Mouse (Mus musculus): ENCODE data around the gene Fignl2. TPM values are rescaled to one million over a fixed set of nuclear protein-coding genes. Genes with fewer than 3 reads are reported as not detected.
A peak's percentile ranks its signal among the peaks of the same experiment; 100 is the strongest.
"Not testable (repeated sequence)": the region's sequence is repeated elsewhere in the genome, so short reads cannot be mapped to it uniquely, and the experiment has no call there.

Fignl2 gene
- total RNA-seq (2021) = 1 to 10 TPM in 1 of 2 experiments, under 1 TPM in 1; 0.70 to 1.0 TPM

DNA sequence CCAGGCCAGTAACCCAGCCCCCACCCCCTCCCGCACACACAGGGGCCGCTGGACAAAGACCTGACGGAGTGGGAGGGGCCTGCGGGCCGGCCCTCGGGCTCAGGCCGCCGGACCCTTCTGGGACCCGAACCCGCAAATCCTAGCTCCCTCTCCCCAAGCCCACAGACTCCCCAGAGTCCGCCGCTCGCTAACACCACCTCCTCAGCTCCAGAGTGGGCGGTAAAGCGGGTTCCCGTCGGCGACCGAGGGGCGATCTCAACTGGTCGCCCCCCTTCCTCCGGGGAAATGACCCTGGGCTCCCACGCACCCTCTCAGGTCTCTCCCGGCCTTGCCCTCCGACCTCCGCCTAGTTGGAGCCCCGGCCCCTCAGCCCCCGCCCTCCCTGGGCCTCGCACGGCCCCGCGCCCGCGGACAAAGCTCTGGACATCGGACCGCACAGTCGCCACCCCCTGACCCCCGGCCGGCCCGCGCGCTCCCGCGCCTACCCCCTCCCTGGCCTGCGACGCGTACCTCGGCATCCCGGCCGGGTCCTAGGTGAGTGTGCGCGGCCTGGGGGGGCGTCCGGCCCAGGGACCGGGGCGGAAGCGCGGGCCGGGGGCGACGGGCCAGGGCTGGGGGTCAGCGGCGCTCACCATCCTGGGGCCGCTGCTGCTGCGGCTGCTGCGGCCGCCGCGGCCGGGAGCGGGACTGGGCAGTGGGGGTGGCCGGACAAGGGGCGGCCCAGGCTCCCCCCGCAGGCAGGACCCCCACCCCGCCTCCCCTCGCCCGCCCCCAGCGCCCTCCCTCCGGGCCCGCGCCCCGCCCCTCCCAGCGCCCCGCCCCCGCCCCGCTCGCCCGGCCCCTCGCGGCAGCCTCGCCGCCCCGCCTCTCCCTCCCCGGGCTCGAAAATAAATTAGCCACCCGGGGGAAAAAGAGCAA lies at the start of gene Fignl2:
Fignl2 (minus strand) TSS at position 755 of the 918 bp plus-strand sequence.
- intact Hi-C loops (cut with DNase I) = no loop called here
- DNase-seq = peak; percentile 34

DNA sequence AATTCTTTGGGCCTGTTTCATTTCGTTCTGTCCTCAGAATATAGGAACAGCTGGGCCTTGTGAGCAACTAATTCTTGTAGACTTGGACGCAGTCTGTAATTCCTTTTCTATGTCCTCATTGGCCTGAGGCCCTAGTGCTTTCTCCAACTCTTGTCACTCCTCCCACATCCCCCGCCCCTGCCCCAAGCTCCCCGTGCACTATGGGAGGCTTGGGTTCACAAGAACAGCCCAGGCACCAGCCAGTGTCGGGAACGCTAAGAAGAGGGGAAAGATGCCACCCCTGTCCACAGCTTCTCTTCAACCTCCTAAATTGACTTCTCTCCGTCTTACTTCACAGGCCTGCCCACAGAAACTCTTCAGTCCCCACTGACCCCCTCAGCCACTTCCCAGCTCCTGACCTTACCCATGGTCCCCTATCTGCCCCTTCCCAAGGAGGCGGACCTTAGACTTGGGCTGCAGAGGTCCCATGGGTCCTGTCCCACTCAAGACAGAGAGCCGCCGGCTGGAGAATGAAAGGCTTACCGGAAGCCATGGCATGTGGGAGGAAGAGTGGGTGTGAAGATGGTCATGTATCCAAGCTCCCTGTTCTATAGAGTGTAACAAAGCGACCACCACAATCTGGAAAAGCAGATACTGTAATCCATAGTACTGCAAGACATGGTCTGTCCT lies 48.6 kb upstream of the Fignl2 start:
- DNase-seq = no peak
- intact Hi-C loops (cut with DNase I) = no loop called here

DNA sequence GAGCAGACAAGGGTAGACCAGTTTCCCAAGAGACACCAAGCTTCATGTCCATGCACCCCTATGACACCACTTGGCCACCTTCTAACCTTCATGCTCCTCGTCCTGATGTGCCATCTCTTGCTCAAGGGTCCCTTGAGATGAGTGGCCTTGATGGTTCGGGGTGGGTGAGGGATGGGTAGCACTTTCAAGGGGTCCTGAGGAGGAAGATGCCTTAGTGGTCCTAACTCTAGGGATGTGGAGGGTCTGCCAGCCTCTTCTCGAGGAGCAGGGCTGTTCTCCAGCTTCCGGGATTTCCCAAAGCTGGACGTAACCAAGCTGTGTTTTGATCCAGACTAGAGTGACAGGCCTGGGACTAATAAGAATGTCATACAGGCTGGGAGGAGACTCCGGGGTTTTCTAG lies 47.2 kb upstream of the Fignl2 start:
- no peak for DNase-seq
- intact Hi-C loops (cut with DNase I) = no loop called here

DNA sequence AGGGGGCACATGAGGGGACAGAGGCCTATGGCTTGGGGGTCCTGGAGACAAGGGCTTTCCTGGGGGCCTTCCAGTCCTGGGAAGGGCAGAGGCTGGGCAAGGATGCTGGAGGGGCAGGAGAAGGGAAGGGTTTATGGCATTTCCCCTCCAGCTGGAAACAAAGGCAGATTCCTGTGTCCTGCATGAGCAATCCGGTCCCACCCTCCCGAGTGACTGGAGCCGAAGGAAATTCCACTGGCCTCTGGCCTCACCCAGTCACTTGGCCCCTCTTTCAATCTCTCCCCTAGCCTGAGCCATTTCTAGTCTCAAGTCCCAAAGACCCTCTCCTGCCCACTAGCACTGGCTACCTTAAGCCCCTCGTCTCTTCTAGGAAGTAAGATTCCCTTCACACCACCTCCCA lies 44.8 kb upstream of the Fignl2 start:
- intact Hi-C loops (cut with DNase I) = no loop called here
- no peak for DNase-seq

DNA sequence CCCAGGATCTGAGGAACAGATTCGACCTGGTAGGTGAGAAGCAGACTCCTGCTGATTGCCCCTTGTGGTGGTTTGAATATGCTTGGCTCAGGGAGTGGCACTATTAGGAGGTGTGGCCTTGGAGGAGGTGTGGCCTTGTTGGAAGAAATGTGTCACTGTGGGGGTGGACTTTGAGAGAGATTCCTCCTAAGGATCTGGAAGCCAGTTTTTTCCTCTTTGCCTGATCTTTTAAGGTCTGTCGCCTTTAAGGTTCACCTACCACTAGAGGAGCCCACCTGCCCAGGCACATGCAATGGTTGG lies 43.9 kb upstream of the Fignl2 start:
- intact Hi-C loops (cut with DNase I) = no loop called here
- no peak for DNase-seq

DNA sequence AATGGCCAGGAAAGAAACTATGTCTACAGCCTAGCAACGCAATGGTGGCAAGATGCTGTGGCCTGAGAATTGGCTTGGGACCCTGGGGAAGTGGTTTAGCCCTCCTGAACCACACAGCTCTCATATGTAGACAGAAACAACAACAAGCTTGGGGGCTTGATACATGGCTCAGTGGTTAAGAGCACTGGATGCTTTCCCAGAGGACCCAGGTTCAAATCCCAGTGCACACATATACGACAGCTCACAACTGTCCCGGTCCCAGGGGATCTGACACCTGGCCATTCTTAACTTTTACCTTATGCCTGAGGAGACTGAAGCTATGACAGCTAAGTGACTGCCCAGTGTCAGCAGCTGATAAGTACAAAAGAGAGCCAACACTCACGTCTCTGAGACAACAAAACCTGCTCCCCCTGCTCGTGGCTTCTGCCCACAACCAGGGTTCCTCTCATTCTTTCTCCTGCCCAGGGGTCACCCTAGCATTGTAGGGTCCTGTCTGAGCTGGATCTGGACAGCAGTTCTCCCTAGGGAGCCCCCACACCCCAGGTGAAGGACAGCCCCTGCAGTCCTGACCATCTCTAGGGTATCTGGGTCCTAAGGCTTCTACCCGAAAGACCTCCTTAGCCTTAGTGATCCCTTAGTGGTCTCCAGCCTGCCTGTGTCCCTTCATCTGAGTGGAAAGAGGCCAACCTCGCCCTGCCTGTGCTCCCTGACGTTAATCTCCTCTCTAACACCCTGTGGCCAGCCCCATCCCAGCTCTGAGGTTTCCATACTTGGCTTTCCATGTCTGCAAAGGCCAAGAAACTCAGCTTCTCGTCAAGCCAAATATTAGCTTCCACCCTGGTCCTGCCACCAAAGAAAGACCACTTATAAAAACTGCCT lies 43.3 kb upstream of the Fignl2 start:
- intact Hi-C loops (cut with DNase I) = no loop called here
- no peak for DNase-seq

DNA sequence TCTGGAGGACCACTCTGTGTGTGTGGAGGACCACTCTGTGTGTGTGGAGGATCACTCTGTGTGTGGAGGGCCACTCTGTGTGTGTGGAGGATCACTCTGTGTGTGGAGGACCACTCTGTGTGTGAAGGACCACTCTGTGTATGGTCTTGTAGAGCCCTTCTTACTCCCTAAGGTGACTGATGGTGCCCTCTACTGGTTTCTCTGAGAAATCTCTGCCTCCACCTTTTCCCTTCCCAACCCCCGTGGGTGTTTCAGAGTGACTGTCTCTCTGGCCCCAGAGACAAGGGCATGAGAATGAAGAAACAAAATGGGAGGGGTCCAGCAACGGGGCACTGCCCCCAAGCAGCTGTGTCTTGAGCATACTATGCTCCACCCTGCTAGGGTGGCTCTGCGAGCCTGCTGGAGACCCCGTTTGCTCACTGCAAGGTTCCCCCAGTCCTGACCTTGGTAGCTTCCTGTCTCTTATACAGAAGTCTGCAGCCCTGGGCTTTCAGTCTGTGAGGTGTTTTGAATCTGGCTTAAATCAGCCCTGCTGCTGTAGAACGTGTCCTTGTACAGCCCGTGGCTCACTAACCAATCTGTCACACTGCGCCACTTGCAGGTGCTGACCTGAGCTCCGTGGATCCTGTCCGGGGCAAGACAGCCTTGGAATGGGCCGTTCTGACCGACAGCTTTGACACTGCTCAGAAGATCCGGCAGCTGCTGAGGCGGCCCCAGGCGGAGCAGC lies 40.2 kb upstream of the Fignl2 start:
- intact Hi-C loops (cut with DNase I) = no loop called here
- no peak for DNase-seq

DNA sequence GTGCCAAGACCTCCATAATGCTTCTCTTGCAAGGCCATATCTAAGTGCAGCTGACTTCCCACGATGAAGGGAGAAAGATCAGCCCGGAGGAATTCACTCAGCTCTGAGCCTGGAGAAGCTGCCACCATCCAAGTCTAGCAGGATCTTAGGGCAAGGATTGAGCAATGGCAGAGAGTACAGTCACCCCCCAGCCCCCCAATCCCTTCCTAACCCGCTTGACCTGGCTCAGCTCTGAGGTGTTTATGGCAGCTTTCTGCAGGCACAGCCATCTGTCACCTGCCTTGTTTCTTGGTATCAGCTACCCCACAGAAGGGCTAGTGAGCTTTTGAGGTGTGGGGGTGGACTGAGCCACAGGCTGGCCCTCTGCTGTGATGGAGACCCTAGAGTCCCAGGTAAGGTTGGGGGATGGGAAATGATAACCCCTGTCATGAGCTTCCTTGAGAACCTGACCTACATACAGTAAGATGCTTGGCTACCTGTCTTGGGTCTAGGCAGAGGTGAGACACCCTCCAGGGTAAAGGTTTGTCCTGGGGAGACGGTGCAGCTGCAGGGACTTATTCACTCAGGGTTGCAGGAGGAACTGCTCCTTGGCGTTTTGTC lies 37.2 kb upstream of the Fignl2 start, which contains the start of gene Ankrd33:
Ankrd33 (plus strand) TSS at position 245 of the 600 bp plus-strand sequence.
- intact Hi-C loops (cut with DNase I) = no loop called here

DNA sequence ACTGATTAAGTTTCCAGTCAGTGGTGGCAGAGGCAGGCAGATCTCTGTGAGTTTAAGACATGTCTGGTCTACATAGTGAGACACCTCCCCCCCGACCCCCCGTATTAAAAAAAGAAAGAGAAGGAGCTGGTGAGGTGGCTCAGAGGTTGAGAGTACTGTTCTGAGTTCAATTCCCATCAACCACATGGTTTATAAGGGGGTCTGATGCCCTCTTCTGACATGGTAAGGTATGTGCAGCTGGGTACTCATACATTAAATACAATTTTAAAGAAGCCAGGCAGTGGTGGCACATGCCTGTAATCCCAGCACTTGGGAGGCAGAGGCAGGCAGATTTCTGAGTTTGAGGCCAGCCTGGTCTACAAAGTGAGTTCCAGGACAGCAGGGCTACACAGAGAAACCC lies 35.4 kb upstream of the Fignl2 start:
- DNase-seq; intact Hi-C loops (cut with DNase I): not testable (repeated sequence)

More for the DNA sequence above, 37.2 kb upstream of the Fignl2 start, which contains the start of gene Ankrd33:
- no peak for DNase-seq

DNA sequence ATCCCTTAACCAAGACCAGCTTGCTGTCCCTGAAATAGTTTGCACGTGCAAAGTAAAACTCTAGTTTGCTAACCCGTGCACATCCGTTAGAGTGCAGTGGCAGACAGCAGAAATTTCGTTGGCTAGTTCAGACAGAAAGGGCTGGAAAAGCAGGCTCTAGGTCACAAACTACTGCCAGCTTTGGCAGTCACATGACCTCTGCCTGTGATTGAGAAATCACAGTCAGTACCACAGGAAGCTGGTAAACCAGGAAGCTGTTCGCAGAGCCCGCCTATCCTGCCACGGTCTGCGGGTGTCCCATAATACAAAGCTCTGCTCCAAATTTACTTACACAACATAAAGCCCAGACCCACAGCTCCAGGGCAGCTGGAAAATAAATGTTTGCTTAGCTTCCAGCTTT lies 34.8 kb upstream of the Fignl2 start:
- DNase-seq = no peak
- intact Hi-C loops (cut with DNase I) = no loop called here

DNA sequence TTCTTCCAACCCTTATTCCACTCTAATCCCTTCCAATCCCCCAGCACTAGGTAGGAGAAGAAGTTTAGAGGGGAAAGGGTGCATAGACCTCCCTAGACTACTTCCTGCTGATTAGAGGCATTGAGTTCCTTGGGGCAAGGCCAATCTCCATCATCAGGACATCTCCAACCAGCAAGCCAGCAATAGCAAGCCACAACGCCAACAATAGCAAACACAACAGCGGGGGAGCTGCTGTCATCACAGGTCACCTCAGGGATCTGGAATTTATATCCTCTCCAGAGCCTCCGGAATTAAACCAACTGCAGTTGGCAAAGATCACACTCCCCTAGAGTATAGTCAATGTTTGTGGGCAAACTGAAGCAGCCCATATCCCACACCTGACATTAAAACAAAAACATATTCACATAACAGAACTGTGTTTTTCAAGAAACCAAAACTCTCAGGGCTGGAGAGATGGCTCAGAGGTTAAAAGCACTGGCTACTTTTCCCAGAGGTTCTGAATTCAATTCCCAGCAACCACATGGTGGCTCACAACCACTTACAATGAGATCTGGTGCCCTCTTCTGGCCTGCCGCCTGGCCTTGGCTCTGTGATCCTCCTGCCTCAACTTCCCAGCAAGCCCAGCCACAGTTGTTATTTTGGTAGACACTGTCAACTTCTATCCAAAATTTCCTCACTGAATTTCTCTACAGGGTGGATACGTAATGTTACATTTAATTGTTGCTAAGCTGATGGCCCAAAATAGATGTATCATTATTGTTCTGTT lies 29.7 kb upstream of the Fignl2 start:
- no peak for DNase-seq

DNA sequence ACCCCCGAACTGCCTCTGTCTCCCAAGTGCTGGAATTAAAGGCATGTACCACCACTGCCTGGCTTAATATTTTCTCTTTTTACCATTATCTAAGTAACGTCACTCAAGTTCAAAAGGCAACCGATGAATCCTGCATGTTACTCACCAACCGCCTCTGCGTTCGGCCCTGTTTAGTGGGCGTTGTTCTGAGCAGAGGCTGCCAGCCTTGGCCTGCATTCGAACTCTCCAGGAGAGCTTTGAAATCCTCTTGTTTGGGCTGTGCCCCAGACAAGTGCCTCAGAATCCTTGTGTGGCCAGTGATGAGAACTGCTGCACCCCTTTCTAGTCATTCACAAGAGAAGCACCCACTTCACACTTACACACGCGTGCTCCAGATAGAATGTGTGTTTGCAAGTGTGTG lies 27.6 kb upstream of the Fignl2 start:
- intact Hi-C loops (cut with DNase I) = no loop called here

More for the DNA sequence above, 29.7 kb upstream of the Fignl2 start:
- intact Hi-C loops (cut with DNase I) = no loop called here

DNA sequence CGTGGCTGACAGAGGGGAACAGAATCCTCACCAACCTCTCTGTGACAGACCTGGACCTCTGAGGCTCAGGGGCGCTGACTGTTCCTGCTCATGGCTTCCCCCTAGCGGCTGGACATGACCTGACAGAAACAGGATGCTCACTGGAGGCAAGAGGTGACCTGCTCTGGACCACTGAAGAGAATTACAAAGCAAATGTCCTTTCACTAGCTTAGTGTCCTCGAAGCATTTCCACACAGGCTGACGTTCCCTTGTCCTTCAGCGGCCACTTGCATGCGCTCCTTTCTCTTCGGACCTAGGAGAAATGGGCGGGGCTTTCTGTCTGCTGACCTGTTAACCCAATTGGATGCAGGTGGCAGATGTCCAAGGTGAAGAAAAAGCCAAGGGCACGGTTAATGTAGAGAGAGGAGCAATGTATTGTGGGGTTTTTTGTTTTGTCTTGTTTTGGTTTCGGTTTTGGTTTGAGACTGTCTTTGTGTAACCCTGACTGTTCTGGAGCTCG lies 27.2 kb upstream of the Fignl2 start:
- intact Hi-C loops (cut with DNase I) = no loop called here

More for the DNA sequence above, 27.6 kb upstream of the Fignl2 start:
- no peak for DNase-seq

DNA sequence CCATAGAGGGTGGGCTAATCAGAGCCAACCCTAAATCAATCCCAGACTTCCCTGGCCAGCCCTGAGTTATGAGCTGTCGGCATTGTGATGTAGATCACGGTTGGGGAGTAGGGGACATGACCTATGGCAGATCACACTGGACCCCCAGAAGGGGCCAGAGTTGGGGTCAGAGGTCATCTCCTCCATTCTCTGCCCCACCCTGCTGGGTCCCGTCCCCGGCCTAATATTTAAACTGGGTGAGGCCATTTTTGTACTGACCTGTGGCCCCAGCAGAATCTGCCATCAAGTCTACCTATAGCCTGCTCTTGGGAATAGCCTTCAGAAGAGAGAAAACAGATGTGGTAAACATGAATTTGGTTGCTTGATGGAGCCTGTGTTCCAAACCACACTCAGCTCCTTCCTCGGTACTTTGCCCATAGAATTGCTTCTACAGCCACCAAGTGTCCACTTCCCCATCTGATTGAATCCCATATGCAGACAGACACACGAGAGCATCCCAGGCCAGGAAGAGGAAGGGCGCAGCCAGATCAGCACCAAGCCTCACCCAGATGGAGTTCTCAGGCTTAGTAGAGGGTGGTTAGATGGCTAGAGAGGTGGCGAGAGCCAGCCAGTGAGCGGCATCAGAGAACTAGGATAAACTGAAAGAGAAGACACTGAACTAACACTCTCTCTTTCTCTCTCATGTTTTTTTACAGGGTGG lies 25.4 kb upstream of the Fignl2 start:
- no peak for DNase-seq
- intact Hi-C loops (cut with DNase I) = no loop called here

More for the DNA sequence above, 27.2 kb upstream of the Fignl2 start:
- peak; percentile 83 for DNase-seq

DNA sequence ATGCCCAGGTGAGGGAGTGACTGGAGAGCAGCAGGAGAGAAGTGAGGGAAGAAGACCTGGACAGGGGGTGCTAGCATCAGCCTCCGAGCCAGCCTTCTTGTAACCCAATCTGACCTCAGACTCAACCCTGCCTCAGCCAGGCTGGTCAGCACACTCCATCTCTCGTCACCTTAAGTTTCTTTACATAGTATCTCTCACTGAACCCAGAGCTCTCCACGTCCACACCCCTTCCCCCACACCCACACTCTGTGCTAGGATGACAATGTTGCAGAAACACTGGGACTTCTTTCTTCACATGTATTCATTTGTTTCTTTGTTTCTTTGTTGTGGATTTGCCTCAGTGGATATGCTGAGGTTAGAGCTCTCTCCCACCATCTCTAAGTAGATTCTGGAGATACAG lies 22.6 kb upstream of the Fignl2 start:
- intact Hi-C loops (cut with DNase I) = no loop called here
- DNase-seq = no peak

DNA sequence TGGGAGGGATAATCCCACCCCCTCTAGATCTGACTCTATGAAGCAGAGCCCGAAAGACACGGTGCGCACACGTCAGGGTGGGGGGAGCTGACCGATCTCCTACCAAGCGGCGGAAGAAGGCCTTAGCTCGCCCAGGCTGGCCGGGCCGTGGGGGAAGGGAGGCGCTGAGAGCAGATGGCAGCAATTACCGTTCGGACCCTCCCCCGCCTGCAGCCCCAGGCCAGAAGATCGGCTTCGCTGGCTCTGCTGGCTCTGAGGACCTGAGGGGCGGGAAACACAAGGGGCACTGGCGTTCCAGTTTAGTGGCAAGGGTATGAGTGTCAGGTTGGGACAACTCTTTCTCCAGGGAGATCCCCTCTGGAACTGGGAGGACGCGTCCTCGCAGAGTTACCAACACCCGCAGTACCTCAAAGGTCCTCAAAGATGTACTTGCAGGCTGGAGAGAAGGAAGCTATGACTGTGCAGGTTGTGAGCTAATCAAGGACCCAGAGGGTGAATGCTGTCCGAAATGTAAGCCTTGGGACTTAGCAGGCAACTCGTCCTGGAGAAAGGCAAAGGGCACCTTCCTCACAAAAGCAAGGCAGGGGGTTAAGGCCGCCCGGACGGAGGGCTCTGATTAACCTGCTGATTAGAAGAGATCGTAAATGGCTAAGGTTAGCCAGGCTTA lies 19.8 kb upstream of the Fignl2 start:
- intact Hi-C loops (cut with DNase I) = no loop called here
- peak; percentile 91 for DNase-seq

DNA sequence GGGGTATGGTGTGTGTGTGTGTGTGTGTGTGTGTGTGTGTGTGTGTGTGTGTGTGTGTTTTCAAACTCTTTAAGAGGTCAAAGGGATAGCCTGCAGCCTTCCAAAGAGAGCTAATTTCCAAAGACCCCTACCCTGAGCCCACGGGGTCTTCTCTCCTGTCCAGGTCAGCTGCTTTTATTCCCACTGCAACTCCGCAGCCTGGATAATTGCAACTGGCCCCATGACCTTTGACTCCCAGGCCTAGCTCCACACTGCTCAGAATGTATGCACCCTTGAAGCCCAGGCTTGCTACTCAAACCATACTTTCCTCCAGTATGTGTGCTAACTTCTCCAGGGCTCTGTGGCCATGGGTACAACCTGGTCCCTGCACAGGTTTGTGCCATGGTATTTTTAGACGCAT lies 17.0 kb upstream of the Fignl2 start:
- intact Hi-C loops (cut with DNase I) = no loop called here
- no peak for DNase-seq

DNA sequence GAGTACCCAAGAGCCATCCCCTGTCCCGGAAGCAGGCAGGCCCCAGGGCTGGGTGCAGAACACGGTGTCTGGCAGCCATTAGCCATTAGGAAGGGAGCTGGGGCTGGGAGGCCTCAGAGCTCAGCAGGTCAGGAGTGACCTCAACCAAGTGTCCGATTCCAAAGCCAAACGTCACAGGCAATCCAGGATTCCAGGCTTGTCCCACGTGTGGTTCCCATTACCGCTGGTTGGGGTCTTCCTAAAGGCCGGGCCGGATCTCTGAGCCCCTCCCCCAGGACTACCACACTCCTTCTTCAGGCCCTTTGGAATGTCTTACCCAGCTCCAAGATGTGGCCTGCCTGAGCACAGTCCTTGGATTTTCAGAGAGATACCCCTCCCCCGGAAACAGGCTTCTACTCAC lies 16.6 kb upstream of the Fignl2 start:
- no peak for DNase-seq
- intact Hi-C loops (cut with DNase I) = no loop called here

All from left cerebral cortex, postnatal 4 days (tissue).